Mouse (Mus musculus): ENCODE measurements around the gene Kmt2d. TPM values are rescaled to one million over a fixed set of nuclear protein-coding genes. Genes with fewer than 3 reads are reported as not detected.
"Not testable (repeated sequence)": the region's sequence is repeated elsewhere in the genome, so short reads cannot be mapped to it uniquely, and the experiment has no call there.

The Kmt2d gene
- total RNA-seq (2021): 10 to 100 TPM; 62.4 to 64.3 TPM

- peak in 1 of 2 experiments; percentile 67 for DNase-seq (ENCODE audit: extremely low spot score in 1 of 2, low spot score in 2 of 2)
Observed at GRCm38 (mm10) chr15:98871070-98871915, at the start of gene Kmt2d. Gene Kmt2d, minus strand, starts transcription at chr15:98871204.

GRCm38 (mm10) chr15:98918499-98918895, 47.5 kb upstream of the Kmt2d start:
- DNase-seq (ENCODE audit: extremely low spot score in 1 of 2, low spot score in 2 of 2): not testable (repeated sequence)

More at GRCm38 (mm10) chr15:98871070-98871915, at the start of gene Kmt2d:
- intact Hi-C loops (cut with DNase I): no loop called here

GRCm38 (mm10) chr15:98917538-98918498, 46.8 kb upstream of the Kmt2d start, which contains the start of gene Lmbr1l:
Gene Lmbr1l, minus strand, starts transcription at chr15:98918231.
- intact Hi-C loops (cut with DNase I): no loop called here
- DNase-seq (ENCODE audit: extremely low spot score in 1 of 2, low spot score in 2 of 2): peak; percentile 99

More at GRCm38 (mm10) chr15:98918499-98918895, 47.5 kb upstream of the Kmt2d start:
- intact Hi-C loops (cut with DNase I): not testable (repeated sequence)

- intact Hi-C loops (cut with DNase I): no loop called here
- DNase-seq (ENCODE audit: extremely low spot score in 1 of 2, low spot score in 2 of 2): no peak
Observed at GRCm38 (mm10) chr15:98917091-98917490, 46.1 kb upstream of the Kmt2d start.

GRCm38 (mm10) chr15:98916016-98916415, 45.0 kb upstream of the Kmt2d start:
- intact Hi-C loops (cut with DNase I): no loop called here
- no peak for DNase-seq (ENCODE audit: extremely low spot score in 1 of 2, low spot score in 2 of 2)

- no peak for DNase-seq (ENCODE audit: extremely low spot score in 1 of 2, low spot score in 2 of 2)
- intact Hi-C loops (cut with DNase I): no loop called here
Observed at GRCm38 (mm10) chr15:98914903-98915302, 43.9 kb upstream of the Kmt2d start.

- peak in 1 of 2 experiments; percentile 50 for DNase-seq (ENCODE audit: extremely low spot score in 1 of 2, low spot score in 2 of 2)
- intact Hi-C loops (cut with DNase I): no loop called here
Observed at GRCm38 (mm10) chr15:98904692-98905091, 33.7 kb upstream of the Kmt2d start.

GRCm38 (mm10) chr15:98902600-98902999, 31.6 kb upstream of the Kmt2d start:
- intact Hi-C loops (cut with DNase I): no loop called here
- DNase-seq (ENCODE audit: extremely low spot score in 1 of 2, low spot score in 2 of 2): no peak

- DNase-seq (ENCODE audit: extremely low spot score in 1 of 2, low spot score in 2 of 2): no peak
- intact Hi-C loops (cut with DNase I): no loop called here
Observed at GRCm38 (mm10) chr15:98901530-98901929, 30.5 kb upstream of the Kmt2d start.

- intact Hi-C loops (cut with DNase I): no loop called here
- DNase-seq (ENCODE audit: extremely low spot score in 1 of 2, low spot score in 2 of 2): no peak
Observed at GRCm38 (mm10) chr15:98897928-98898800, 27.2 kb upstream of the Kmt2d start, which contains the start of gene Dhh. Gene Dhh, minus strand, starts transcription at chr15:98898540.

- peak in 1 of 2 experiments; percentile 52 for DNase-seq (ENCODE audit: extremely low spot score in 1 of 2, low spot score in 2 of 2)
- intact Hi-C loops (cut with DNase I): no loop called here
Observed at GRCm38 (mm10) chr15:98897495-98897894, 26.5 kb upstream of the Kmt2d start.

- intact Hi-C loops (cut with DNase I): no loop called here
- DNase-seq (ENCODE audit: extremely low spot score in 1 of 2, low spot score in 2 of 2): peak in 1 of 2 experiments; percentile 61
Observed at GRCm38 (mm10) chr15:98895635-98896589, 24.9 kb upstream of the Kmt2d start.

GRCm38 (mm10) chr15:98894746-98895634, 24.0 kb upstream of the Kmt2d start:
- intact Hi-C loops (cut with DNase I): loop anchor here (5.0 kb wide), 1 partner anchor 102 kb away; no protein-coding TSS in a partner anchor
- DNase-seq (ENCODE audit: extremely low spot score in 1 of 2, low spot score in 2 of 2): no peak

GRCm38 (mm10) chr15:98893940-98894745, 23.1 kb upstream of the Kmt2d start, which contains the start of gene Rhebl1:
Gene Rhebl1, minus strand, starts transcription at chr15:98894540.
- DNase-seq (ENCODE audit: extremely low spot score in 1 of 2, low spot score in 2 of 2): peak in 1 of 2 experiments; percentile 71
- intact Hi-C loops (cut with DNase I): loop anchor here (5.0 kb wide), 1 partner anchor 103 kb away; no protein-coding TSS in a partner anchor

GRCm38 (mm10) chr15:98893036-98893435, 22.0 kb upstream of the Kmt2d start:
- intact Hi-C loops (cut with DNase I): loop anchor here (5.0 kb wide), 1 partner anchor 104 kb away; no protein-coding TSS in a partner anchor
- no peak for DNase-seq (ENCODE audit: extremely low spot score in 1 of 2, low spot score in 2 of 2)
